Mouse (Mus musculus) fibroblast of lung, adult 2 months (primary cell): ENCODE measurements around the gene Guca2b.
"Not testable (repeated sequence)": the region's sequence is repeated elsewhere in the genome, so short reads cannot be mapped to it uniquely, and the experiment has no call there.

Experiments
- DNase-seq: peaks from one replicate; pipeline ENCODE4 v3.0.0-alpha.2; 2011; ENCODE audit warnings: low read depth

The Guca2b gene

GRCm38 (mm10) chr4:119657011-119657410, 1.7 kb downstream of the Guca2b start:
- DNase-seq: no peak

GRCm38 (mm10) chr4:119642666-119643065, 16.1 kb downstream of the Guca2b start:
- no peak for DNase-seq

GRCm38 (mm10) chr4:119638656-119639055, 20.1 kb downstream of the Guca2b start:
- DNase-seq: no peak

GRCm38 (mm10) chr4:119637946-119638345, 20.8 kb downstream of the Guca2b start:
- no peak for DNase-seq

- no peak for DNase-seq
Measured at GRCm38 (mm10) chr4:119637176-119637845, 21.4 kb downstream of the Guca2b start, which contains the start of gene Guca2a. TSS of gene Guca2a (plus strand) at chr4:119637704.

- DNase-seq: no peak
Measured at GRCm38 (mm10) chr4:119636731-119637130, 22.0 kb downstream of the Guca2b start.

GRCm38 (mm10) chr4:119635686-119636085, 23.1 kb downstream of the Guca2b start:
- DNase-seq: no peak

- no peak for DNase-seq
Measured at GRCm38 (mm10) chr4:119634908-119635660, 23.7 kb downstream of the Guca2b start.

GRCm38 (mm10) chr4:119633948-119634347, 24.8 kb downstream of the Guca2b start:
- no peak for DNase-seq

GRCm38 (mm10) chr4:119633342-119633741, 25.4 kb downstream of the Guca2b start:
- DNase-seq: no peak

GRCm38 (mm10) chr4:119632721-119633120, 26.0 kb downstream of the Guca2b start:
- no peak for DNase-seq

- peak; percentile 24 for DNase-seq
Measured at GRCm38 (mm10) chr4:119631115-119631919, 27.4 kb downstream of the Guca2b start.

- not testable (repeated sequence) for DNase-seq
Measured at GRCm38 (mm10) chr4:119628363-119628762, 30.4 kb downstream of the Guca2b start.

- no peak for DNase-seq
Measured at GRCm38 (mm10) chr4:119627317-119627716, 31.4 kb downstream of the Guca2b start.

- no peak for DNase-seq
Measured at GRCm38 (mm10) chr4:119626876-119627275, 31.9 kb downstream of the Guca2b start.

GRCm38 (mm10) chr4:119626081-119626645, 32.6 kb downstream of the Guca2b start:
- DNase-seq: peak; percentile 10

- DNase-seq: no peak
Measured at GRCm38 (mm10) chr4:119614724-119615123, 44.0 kb downstream of the Guca2b start.

- no peak for DNase-seq
Measured at GRCm38 (mm10) chr4:119614078-119614477, 44.7 kb downstream of the Guca2b start.

GRCm38 (mm10) chr4:119609488-119609887, 49.3 kb downstream of the Guca2b start:
- DNase-seq: no peak
